Mouse (Mus musculus) kidney, adult 8-10 months (tissue): ENCODE results near the gene Efnb3.
A peak's percentile ranks its signal among the peaks of the same experiment; 100 is the strongest.
"Not testable (repeated sequence)": the region's sequence is repeated elsewhere in the genome, so short reads cannot be mapped to it uniquely, and the experiment has no call there.

ENCODE experiments used
- DNase-seq, 2 experiments: peaks; one replicate each; pipeline ENCODE4 v3.0.0; 2022

The Efnb3 gene

DNA sequence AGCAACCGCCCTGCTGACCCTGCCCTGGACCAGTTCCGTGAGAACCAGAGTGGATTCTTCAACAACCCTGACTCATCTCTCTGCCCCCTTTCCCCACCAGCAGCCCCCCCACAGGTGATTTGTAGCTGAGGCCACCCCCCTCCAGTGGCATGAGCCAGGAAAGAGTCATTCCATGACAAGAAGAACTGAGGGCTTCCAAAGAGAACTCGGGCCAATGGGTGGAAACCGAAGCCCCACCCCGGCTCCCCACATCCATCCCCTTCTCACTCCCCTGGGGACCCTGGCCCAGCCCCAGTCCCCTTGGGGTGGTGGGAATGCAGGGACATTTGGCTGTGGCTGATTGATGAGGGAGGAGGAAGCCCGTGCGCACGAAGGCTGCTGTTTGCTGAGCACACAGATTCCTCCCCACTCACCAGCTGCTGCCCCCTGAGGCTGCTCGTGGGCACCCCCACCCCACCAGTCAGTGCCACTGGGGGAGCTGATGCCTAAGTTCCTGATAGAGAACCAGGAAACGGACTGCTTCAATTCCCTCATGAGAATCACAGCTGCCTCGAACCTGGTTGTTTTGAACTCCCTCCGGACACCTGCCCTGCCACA lies 10.8 kb downstream of the Efnb3 start, which contains the start of gene Dnah2:
Gene Dnah2 (minus strand): TSS at position 51 of the 597 bp plus-strand sequence.
- DNase-seq = no peak

DNA sequence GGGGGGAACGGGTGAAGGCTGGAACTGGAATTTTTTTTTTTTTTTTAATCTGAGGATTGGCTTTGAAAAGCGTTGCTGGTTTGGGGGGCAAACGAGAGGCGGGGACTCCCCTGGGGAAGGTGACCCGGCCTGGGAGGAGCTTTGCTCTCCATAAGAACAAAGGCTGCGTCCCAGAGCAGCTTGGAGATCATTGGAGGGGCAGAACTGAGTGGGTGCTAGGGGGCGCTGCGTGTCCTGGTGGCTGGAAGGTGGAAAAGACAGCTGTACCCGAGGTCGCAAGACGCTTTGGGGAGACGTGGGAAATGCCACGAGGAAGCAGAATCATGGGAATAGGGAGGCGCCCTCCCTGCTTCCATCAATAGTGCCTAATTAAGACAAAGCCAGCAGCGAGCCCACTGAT lies 12.9 kb downstream of the Efnb3 start:
- DNase-seq = peak; percentile 27 to 60

DNA sequence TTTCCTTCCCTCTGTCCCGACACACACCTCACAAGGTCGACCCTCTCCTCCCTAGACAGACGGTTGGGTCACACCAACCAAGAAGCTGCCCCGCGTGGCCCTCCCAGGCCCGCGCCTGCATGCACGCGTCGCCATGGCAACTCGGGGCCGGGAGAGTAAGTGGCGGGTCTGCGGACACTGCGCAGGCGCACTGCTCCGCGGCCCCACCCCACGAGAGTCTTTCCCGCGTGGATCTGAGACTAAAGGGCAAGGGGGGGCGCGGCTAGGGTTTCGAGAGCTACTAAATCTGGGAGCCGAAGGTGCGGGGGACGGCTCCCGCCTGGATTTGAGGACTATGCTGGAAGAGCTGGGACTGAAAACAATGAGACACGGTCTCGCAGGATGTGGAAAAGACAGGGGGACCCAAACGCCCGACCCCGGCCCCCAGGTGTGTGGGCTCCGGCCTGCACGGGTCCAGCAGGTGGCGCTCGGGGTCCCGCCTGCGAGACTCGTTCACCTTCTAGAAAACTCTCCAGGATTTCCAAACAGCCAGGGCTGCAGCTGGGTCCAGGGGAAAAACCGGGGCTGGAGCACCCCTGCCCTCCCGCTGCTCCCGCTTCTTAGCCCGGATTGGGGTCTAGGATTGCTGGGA lies 13.5 kb downstream of the Efnb3 start:
- peak; percentile 62 to 74 for DNase-seq

DNA sequence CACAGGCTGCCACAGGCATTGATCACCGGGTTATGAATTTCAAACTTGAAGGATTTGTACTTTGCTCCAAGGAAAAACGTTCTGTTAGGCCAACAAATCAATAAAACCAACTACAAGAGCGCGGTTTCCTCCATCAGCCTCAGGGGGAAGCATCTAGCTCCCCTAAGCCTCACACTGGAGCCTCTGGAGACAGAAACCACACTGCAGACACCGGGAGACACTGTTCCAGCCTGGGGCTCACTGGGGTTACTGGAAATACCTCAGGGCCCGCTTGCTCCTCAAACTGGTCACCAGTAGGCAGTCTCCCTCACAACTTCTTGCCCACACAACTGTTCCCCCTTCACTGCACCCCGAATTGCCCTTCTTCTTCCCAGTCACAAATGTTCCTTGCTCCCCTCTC lies 14.0 kb downstream of the Efnb3 start:
- DNase-seq = no peak

DNA sequence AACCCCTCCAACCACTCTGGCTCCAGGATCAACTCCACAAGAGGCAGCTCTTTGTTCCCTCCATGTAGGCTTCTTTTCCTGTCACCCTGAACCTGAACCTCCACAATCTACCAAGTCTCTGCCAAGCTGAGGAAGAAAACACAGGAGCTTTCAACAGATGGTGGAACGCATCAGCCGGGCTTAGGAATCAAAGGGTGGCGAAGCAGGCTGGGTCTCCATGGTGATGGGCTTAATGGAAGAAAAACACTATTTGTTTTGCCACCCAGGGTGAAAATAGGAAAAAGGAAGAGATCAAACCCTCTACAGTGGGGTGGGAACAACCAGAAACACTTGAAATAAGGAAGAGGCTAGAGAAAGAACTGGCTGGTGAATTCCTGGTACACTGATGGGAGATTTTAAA lies 16.4 kb downstream of the Efnb3 start:
- DNase-seq = no peak

DNA sequence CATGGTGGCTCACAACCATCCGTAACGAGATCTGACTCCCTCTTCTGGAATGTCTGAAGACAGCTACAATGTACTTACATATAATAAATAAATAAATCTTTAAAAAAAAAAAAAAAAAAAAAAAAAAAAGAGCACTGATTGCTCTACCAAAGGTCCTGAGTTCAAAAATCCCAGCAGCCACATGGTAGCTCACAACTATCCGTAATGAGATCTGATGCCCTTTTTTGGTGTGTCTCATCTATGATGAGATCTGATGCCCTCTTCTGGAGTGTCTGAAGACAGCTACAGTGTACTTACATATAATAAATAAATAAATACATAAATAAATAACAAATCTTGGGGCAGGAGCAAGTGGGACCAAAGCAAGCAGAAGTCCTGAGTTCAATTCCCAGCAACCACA lies 18.3 kb downstream of the Efnb3 start:
- DNase-seq = not testable (repeated sequence)

DNA sequence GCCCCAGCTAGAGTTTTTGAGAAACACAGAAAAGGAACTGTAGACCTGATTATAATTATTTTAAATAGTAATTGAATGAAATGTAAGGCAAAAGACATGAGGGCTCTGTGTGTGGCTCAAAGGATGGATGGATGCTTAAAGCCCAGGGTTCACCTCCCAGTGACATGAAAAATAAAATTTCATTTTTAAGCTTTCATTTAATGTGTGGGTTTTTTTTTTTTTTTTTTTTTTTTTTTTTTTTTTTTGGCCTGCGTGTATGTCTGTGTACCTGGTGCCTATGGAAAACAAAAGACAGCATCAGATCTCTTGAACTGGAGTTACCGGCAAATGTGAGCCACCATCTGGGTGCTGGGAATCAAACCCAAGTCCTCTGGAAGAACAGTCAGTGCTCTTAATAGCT lies 19.3 kb downstream of the Efnb3 start:
- no peak for DNase-seq

DNA sequence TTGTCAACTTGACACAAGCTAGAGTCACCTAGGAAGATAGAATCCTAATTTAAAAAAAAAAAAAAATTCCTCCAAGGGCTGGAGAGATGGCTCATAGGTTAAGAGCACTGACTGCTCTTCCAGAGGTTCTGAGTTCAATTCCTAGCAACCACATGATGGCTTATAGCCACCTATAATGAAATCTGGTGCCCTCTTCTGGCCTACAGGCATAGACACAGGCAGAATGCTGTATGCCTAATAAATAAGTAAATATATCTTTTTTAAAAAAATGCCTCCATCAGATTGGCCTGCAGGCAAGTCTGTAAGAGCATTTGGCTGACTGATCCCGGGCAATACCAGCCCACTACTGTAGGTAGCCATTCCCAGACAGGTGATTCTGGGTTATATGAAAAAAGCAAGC lies 25.0 kb downstream of the Efnb3 start:
- no peak for DNase-seq

DNA sequence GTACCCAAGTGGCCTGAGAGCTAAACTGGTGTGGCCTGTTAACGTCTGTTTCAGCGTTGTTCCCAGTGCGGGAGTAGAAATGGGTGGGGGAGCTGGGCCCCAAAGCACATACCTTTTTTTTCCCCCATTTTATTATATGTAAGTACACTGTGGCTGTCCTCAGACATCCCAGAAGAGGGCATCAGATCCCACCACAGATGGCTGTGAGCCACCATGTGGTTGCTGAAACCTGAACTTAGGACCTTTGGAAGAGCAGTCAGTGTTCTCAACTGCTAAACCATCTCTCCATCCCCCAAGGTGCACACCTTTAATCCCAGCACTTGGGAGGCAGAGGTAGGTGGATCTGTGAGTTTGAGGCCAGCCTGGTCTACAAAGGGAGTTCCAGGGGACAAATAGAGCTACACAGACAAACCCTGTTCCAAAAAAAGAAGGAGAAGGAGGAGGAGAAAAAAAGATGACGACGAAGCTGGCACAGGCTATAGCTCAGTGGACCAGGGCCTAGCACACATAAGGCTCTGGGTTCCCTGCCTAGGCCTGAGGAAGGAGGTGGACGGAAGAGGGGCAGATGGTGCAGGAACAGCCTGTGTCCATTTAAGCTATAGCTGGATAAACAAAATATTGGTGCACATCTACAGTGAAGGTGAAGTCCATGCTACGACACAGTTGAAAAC lies 27.4 kb downstream of the Efnb3 start:
- no peak for DNase-seq

DNA sequence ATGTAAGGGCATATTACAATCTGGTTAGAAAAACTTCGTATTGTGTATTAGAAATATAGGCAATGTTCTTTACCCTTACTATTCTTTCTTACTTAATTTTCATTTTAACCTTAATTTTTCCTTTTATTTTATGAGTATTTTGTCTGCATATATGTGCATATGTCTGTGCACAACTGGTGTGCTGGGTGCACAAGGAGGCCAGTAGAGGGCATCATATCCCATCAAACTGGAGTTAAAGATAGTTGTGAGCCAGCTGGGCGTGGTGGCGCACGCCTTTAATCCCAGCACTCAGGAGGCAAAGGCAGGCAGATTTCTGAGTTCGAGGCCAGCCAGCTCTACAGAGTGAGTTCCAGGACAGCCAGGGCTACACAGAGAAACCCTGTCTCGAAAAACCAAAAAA lies 29.2 kb downstream of the Efnb3 start:
- not testable (repeated sequence) for DNase-seq

DNA sequence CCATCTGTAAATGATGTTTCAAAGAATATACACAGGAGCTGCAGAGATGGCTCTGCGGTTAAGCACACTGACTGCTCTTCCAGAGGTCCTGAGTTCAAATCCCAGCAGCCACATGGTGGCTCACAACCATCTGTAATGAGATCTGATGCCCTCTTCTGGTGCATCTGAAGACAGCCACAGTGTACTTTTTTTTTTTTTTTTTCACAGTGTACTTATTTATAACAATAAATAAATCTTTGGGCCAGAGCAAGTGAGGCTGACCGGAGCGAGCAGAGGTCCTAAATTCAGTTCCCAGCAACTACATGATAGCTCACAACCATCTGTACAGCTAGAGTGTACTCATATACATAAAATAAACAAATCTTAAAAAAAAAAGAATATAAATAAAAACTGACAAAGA lies 29.7 kb downstream of the Efnb3 start:
- not testable (repeated sequence) for DNase-seq

DNA sequence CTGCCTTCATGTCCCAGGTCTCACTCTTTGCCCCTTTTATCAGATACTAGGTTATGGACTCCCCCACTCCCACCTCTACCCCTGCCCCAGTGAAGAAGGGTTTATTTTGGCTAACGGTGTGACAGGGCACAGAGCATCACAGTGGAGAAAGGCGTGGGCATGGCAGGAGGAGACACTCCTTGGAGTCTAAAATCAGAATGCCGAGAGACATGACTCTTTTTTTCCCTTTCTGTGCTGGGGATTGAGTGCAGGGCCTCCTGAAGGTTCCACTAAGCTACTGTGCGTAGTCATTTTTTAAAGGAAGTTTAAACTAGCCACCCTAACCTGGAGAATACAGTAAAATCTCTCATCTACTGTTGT lies 32.0 kb downstream of the Efnb3 start:
- DNase-seq = no peak

DNA sequence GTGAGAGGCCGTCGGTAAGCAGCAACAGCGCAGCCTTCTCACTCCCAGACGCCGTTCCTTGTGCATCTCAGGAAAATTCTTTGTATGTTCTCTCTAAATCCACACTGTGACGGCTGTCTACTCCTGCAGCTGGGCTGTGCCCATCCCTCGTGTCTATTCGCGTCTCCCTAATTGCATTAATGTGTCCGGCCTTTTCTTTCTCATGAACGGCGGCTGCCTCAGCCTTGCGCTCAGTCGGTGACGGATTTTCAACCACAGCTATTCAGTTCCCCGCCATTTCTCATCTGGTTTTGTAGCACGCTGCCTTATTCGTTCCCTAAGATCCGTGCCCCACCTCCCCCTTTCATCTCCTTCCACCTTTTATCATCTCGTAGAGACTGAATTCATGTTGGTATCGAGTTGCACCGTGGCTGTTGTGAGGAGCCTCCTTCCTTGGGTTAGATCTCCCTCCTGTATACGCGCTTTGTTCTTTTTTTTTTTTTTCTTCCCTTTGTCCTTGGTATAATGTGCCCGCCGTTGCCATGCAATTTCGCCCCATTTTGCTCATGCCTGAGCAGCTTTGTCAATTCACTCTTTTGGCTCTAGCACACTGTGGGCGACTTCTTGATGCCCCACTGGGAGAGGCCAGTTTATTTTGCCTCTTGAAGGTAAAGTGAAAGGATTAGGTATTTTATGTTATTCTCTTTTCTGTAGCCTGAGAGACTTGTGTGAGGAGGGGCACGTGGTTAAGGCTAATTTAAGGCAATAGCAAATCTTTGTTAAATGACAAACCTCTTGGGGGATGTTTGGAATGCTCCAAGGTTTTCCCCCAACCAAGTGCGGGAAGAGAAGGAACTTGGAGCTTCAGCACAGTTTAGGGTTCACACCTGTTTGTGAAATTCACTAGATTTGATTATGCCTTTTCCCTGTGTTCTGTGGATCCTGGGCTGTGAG lies 32.6 kb downstream of the Efnb3 start:
- no peak for DNase-seq

DNA sequence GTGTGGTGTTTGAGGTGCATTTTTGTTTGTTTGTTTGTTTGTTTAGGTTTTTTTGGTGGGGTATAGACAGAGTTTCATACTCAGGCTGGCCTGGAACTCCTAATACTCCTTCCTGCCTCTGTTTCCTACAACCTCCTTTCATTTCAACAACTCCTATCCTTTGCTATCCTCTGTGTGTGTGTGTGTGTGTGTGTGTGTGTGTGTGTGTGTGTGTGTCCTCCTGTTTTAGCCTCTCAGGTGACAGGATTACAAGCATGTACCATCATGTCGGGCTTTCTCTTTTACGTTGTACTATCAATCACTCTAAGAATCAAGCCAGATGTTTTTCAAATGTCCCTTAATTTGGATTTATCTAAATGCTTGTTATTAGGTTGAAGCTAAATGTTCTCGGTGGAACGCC lies 33.4 kb downstream of the Efnb3 start:
- no peak for DNase-seq

DNA sequence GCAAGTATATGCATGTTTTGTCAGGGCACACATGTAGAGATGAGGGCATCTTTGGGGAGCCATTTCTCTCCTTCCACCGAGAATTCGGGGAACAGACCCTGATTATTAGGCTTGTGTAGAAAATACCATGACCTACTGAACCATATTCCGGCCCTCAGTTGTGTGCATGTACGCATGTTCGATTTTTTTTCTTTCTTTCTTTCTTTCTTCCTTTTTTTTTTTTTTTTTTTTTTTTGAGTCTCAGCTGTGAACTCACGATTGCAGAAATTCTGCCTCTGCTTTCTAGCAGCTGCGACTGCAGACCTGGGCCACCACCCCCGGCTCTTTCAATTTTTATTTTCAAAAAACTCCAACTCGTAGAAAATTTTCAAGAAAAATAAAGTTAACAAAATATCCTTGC lies 34.3 kb downstream of the Efnb3 start:
- no peak for DNase-seq

DNA sequence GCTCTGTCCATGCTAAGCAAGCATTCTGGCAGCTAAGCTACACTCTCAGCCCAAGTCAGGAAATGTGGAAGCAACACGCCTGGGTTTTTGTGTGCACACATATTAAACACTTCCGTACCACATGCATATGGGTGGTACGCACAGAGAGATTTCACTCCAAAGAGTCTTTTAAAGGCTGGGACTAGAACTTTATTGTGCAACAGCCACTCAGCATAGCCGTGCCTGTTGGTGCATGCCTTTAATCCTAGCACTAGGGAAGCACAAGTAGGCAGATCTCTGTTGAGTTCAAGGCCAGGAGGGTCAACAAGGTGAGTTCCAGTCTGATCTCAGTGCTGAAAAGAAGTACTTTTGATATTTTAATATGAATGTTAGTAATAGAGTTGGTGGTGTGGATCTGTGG lies 36.4 kb downstream of the Efnb3 start:
- no peak for DNase-seq

DNA sequence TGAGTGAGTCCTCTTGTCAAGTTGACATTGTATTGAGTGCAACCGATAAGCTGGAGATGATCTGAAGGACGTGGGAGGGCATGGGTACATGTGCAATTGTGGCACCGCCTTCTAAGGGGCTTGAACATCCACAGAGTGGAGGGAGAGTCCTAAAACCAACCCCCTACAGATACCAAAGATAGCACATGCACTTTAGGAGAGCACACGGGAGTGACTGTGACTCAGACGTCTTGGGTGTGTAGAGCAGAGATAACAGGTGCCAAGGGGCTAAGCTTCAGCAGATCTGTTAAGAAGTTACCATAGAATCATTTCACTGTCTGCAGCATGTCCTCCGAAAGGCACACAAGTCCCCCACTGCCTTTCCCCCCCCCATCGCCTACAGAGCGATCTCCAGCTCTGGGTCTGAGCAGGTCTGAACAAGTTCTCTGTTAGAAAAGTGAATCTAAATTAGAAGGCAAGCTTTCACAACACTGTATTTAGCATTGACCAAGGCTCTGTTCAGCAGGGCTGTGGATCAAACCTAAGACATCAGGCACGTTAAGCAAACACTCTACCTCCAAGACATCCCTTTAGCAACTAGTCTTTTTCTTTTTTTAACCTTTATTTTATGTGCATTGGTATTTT lies 38.4 kb downstream of the Efnb3 start:
- no peak for DNase-seq

DNA sequence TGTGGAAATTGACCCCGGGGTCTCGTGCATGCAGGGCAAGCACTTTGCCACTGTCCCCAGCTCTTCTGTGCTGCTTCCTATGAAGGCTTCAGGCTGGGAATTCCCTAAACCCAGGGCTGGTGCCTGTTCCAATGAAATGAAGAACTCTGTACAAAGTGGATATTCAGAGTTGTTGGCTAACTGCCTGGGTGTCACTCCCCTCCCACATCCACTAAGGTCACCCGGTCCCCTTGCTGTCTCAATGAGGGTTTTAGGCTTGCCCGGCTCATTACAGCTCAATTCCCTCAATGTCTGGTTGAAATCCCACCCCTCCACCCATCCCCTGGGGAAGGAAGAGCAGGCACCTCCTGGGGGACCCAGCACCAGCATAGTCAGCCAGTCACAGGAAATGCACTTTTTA lies 40.0 kb downstream of the Efnb3 start:
- no peak for DNase-seq

DNA sequence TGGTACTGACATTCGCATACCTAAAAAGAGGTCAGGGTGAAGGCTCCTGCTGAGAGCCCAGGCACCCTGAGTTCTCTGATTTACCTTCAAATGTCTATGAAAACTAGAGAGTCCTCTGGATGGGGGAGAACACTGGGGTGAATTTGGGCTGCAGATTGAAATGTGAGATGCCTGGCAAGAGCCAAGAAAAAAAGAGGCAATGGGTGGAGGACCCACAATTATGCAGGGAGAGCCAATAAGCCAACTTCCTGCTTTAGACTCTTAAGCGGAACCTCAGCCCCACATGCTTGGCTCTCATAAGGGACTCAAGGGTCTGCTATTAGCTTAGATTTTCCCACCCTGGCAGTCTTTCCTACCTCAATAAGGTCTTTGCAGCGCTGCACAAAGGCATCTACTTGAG lies 43.3 kb downstream of the Efnb3 start:
- DNase-seq = no peak

DNA sequence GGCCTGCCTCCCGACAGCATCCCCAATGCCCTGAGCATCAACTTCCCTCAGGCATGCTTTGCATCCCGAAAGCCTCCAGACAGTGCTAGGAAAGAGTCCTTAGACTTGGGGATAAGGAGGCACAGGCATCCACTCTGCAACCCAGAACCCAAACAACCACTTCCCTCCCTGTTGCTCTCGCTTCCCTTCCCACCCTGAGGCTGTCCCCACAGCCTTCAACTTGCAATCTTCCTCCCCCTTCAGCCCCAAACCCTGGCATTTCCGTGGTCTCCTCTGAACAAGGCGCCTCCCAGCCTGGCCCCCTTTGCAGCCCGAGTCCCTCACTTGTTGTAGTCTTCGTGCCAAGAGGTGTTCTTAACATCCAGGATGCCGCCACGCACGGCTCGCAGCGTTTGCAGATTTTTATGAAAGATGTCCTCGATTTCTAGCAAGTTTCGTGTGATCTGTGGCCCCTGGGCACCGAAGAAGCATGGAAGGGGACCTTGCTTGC lies 43.8 kb downstream of the Efnb3 start:
- DNase-seq = no peak

DNA sequence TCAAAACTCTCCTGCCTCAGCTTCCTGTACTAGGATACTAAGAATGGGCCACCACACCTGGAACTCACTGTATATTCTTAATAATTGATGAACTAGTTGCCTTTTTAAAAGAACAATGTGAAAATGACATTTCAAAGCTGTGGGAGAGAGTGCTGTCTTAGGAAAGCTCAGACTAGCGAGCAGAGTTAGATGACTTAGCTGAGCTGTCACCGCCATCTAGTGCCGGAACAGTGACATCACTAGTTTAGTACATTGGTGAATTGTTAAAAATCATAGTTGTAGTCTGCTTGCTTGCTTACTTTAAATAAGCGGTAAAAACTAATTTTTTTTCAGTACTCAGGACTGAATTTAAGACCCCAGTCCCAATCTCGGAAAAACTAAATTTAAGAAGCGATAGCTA lies 46.2 kb downstream of the Efnb3 start:
- peak; percentile 20 to 41 for DNase-seq

DNA sequence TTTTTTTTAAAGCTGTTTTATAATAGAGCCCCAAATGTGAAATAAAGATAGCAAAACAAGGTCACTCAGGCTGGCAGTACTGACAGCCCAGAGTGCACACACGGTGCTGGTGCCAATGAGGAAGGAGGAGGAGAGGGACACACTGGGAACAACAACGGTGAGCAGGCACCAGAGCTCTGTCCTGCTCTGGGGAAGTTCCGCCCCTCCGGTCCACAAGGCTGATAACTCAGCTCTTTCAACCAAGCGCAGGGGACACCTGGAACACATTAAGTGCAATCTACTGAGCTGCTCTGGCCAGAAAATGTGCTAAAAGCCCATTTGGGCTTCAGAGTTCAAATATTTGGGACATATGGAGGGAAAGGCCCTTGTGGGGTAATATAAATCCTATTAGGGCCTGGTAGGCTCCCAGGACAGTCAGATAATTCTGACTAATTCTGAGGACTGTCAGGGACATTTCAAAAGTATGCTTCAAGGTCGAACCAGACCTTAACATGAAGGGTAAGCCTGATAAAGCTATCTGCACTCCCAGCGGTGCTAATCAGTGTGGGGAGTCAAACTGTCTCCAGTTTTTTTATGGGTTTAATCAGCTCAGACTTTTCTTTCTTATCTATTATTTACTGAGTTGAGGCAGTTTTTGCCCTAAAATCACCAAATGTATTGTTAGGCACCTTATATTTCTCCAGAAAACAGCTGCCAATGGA lies 49.1 kb downstream of the Efnb3 start:
- no peak for DNase-seq
